Mouse (Mus musculus) cortical plate, adult 2 months (tissue): ENCODE results near the gene Furin.

Experiments
- CTCF ChIP-seq: fragments of 200-500 bp; IDR thresholded peaks from 2 replicates; pipeline ENCODE4 v1.5.1; 2011; ENCODE audit warnings: mild to moderate bottlenecking, control low read depth, low read length; ENCODE audit not compliant: insufficient read depth; ENCODE audit errors: extremely low read depth
- POLR2A ChIP-seq: fragments of 200-500 bp; IDR thresholded peaks from 2 replicates; pipeline ENCODE4 v1.6.1; 2011; ENCODE audit warnings: mild to moderate bottlenecking, low read length, control low read depth; ENCODE audit not compliant: insufficient read depth; ENCODE audit errors: extremely low read depth

GRCm38 (mm10) chr7:80429661-80430060 lies 24.4 kb upstream of the Furin start:
- no peak for TF ChIP-seq CTCF
- no peak for TF ChIP-seq POLR2A
